Mouse (Mus musculus) spleen, adult 2 months (tissue): Measurements from ENCODE around the gene Zdhhc6.

Source experiments
- CTCF ChIP-seq: fragments of 200-500 bp; IDR thresholded peaks from 2 replicates; pipeline ENCODE4 v1.5.1; 2011; ENCODE audit warnings: mild to moderate bottlenecking, inconsistent platforms; ENCODE audit not compliant: insufficient read depth, insufficient read length, insufficient replicate concordance; ENCODE audit errors: extremely low read depth
- POLR2A ChIP-seq: fragments of 200-500 bp; IDR thresholded peaks from 2 replicates; pipeline ENCODE4 v1.6.1; 2011; ENCODE audit warnings: low read depth, low read length, inconsistent platforms

DNA sequence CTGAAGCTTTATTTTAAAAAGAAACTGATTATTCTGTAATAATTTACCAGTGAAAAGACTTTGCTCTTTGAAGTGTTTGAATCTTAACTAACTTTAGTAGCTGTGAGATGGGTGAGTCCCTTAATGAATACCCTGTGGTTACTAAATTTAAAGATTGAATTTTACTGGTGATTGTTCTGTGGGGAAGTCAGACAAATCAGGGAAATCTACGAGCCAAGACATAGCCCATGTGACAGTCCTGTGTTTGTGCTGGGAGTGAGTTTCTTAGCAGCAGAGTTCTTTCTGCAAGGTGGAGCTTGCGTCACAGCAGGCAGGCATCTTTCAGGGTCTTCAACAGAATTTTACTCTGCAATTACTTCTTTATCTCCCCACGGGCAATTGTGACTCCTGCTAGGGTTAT is 3.2 kb upstream of the Zdhhc6 start:
- TF ChIP-seq CTCF (no peak), POLR2A (no peak)
